Mouse (Mus musculus): ENCODE measurements at regions not wholly inside any gene's neighbourhood (a gene's known extent, or its start where the extent isn't known, plus 50 kb on each side); places are given as distances from the start of the nearest gene placed in this dataset.
"Not testable (repeated sequence)": the region's sequence is repeated elsewhere in the genome, so short reads cannot be mapped to it uniquely, and the experiment has no call there.

- no peak overlapping the region for H3K27ac ChIP-seq (ENCODE audit: low read length)
Measured at GRCm38 (mm10) chr11:20390622-20391021, 58.1 kb upstream of the Slc1a4 start.

GRCm38 (mm10) chr11:20393302-20393701, 60.8 kb upstream of the Slc1a4 start:
- H3K9ac ChIP-seq (ENCODE audit: low read length); H3K4me3 ChIP-seq (ENCODE audit: low read length); H3K9me3 ChIP-seq (replicated peaks; ENCODE audit: control insufficient read depth, low read length); H3K4me2 ChIP-seq (ENCODE audit: low read depth, low read length); H3K4me1 ChIP-seq (ENCODE audit: control insufficient read depth, insufficient read depth, low read length); H3K27ac ChIP-seq (ENCODE audit: low read length); H3K36me3 ChIP-seq (ENCODE audit: control insufficient read depth, insufficient read depth); H3K27me3 ChIP-seq (ENCODE audit: control insufficient read depth, insufficient read depth, low read length); ATAC-seq (replicated peaks; ENCODE audit: extremely low read depth, insufficient read depth, low FRiP score): not testable (repeated sequence)
- WGBS = 83% methylated on average over 3 of the region's 3 CpGs

More at GRCm38 (mm10) chr11:20390622-20391021, 58.1 kb upstream of the Slc1a4 start:
- ATAC-seq (replicated peaks; ENCODE audit: extremely low read depth, insufficient read depth, low FRiP score) = no peak
- Histone ChIP-seq H3K4me1 (ENCODE audit: control insufficient read depth, insufficient read depth, low read length) (no peaks in the 10 kb centered on the region), H3K4me2 (ENCODE audit: low read depth, low read length) (no peak overlapping the region), H3K36me3 (ENCODE audit: control insufficient read depth, insufficient read depth) (no peaks in the 10 kb centered on the region), H3K27me3 (ENCODE audit: control insufficient read depth, insufficient read depth, low read length) (no peaks in the 10 kb centered on the region), H3K4me3 (ENCODE audit: low read length) (no peak overlapping the region), H3K9ac (ENCODE audit: low read length) (no peak overlapping the region), H3K9me3 (replicated peaks; ENCODE audit: control insufficient read depth, low read length) (peaks cover 3% of the 10 kb centered on the region)
- WGBS = 65% methylated on average over 3 of the region's 3 CpGs

GRCm38 (mm10) chr11:20393807-20394206, 61.3 kb upstream of the Slc1a4 start:
- not testable (repeated sequence) for H3K27me3 ChIP-seq (ENCODE audit: control insufficient read depth, insufficient read depth, low read length); H3K4me1 ChIP-seq (ENCODE audit: control insufficient read depth, insufficient read depth, low read length); H3K4me3 ChIP-seq (ENCODE audit: low read length); H3K9ac ChIP-seq (ENCODE audit: low read length); H3K9me3 ChIP-seq (replicated peaks; ENCODE audit: control insufficient read depth, low read length); H3K27ac ChIP-seq (ENCODE audit: low read length); H3K4me2 ChIP-seq (ENCODE audit: low read depth, low read length); ATAC-seq (replicated peaks; ENCODE audit: extremely low read depth, insufficient read depth, low FRiP score); H3K36me3 ChIP-seq (ENCODE audit: control insufficient read depth, insufficient read depth)
- WGBS = 93% methylated on average over 3 of the region's 3 CpGs

GRCm38 (mm10) chr11:20395848-20396203, 63.3 kb upstream of the Slc1a4 start:
- Histone ChIP-seq H3K4me2 (ENCODE audit: low read depth, low read length) (no peak overlapping the region), H3K4me3 (ENCODE audit: low read length) (no peak overlapping the region), H3K27me3 (ENCODE audit: control insufficient read depth, insufficient read depth, low read length) (no peaks in the 10 kb centered on the region), H3K27ac (ENCODE audit: low read length) (no peak overlapping the region), H3K36me3 (ENCODE audit: control insufficient read depth, insufficient read depth) (no peaks in the 10 kb centered on the region), H3K4me1 (ENCODE audit: control insufficient read depth, insufficient read depth, low read length) (peaks cover 8% of the 10 kb centered on the region), H3K9me3 (replicated peaks; ENCODE audit: control insufficient read depth, low read length) (peaks cover 3% of the 10 kb centered on the region), H3K9ac (ENCODE audit: low read length) (no peak overlapping the region)
- no peak for ATAC-seq (replicated peaks; ENCODE audit: extremely low read depth, insufficient read depth, low FRiP score)
- 85% methylated on average over 7 of the region's 7 CpGs for WGBS

- Histone ChIP-seq H3K4me1 (ENCODE audit: control insufficient read depth, insufficient read depth, low read length) (peaks cover 8% of the 10 kb centered on the region), H3K27ac (ENCODE audit: low read length) (no peak overlapping the region), H3K4me3 (ENCODE audit: low read length) (no peak overlapping the region), H3K9ac (ENCODE audit: low read length) (no peak overlapping the region), H3K36me3 (ENCODE audit: control insufficient read depth, insufficient read depth) (no peaks in the 10 kb centered on the region), H3K27me3 (ENCODE audit: control insufficient read depth, insufficient read depth, low read length) (no peaks in the 10 kb centered on the region), H3K4me2 (ENCODE audit: low read depth, low read length) (no peak overlapping the region), H3K9me3 (replicated peaks; ENCODE audit: control insufficient read depth, low read length) (peaks cover 1% of the 10 kb centered on the region)
- WGBS = 51% methylated on average over 11 of the region's 11 CpGs
- ATAC-seq (replicated peaks; ENCODE audit: extremely low read depth, insufficient read depth, low FRiP score) = peak; percentile 18; the same call in 1 of the 2 replicates
Measured at GRCm38 (mm10) chr11:20396204-20396848, 63.8 kb upstream of the Slc1a4 start.

GRCm38 (mm10) chr11:20396884-20397283, 64.4 kb upstream of the Slc1a4 start:
- no peaks in the 10 kb centered on the region for H3K36me3 ChIP-seq (ENCODE audit: control insufficient read depth, insufficient read depth)
- peaks cover 8% of the 10 kb centered on the region for H3K4me1 ChIP-seq (ENCODE audit: control insufficient read depth, insufficient read depth, low read length)
- no peak overlapping the region for H3K4me2 ChIP-seq (ENCODE audit: low read depth, low read length)
- no peak overlapping the region for H3K27ac ChIP-seq (ENCODE audit: low read length)
- ATAC-seq (replicated peaks; ENCODE audit: extremely low read depth, insufficient read depth, low FRiP score) = no peak
- H3K9ac ChIP-seq (ENCODE audit: low read length) = no peak overlapping the region
- no peak overlapping the region for H3K4me3 ChIP-seq (ENCODE audit: low read length)
- H3K27me3 ChIP-seq (ENCODE audit: control insufficient read depth, insufficient read depth, low read length) = no peaks in the 10 kb centered on the region
- H3K9me3 ChIP-seq (replicated peaks; ENCODE audit: control insufficient read depth, low read length) = no peaks in the 10 kb centered on the region
- 45% methylated on average over 3 of the region's 3 CpGs for WGBS

- ATAC-seq (replicated peaks; ENCODE audit: extremely low read depth, insufficient read depth, low FRiP score) = peak; percentile 76
- H3K27ac ChIP-seq (ENCODE audit: low read length) = no peak overlapping the region
- WGBS = 12% methylated on average over 32 of the region's 32 CpGs
- no peaks in the 10 kb centered on the region for H3K36me3 ChIP-seq (ENCODE audit: control insufficient read depth, insufficient read depth)
- peak overlapping the region; percentile 71 for H3K4me2 ChIP-seq (ENCODE audit: low read depth, low read length)
- peak overlapping the region; percentile 64 for H3K9ac ChIP-seq (ENCODE audit: low read length)
- peak overlapping the region; percentile 48 for H3K4me3 ChIP-seq (ENCODE audit: low read length)
- no peaks in the 10 kb centered on the region for H3K27me3 ChIP-seq (ENCODE audit: control insufficient read depth, insufficient read depth, low read length)
- peaks cover 8% of the 10 kb centered on the region for H3K4me1 ChIP-seq (ENCODE audit: control insufficient read depth, insufficient read depth, low read length)
- no peaks in the 10 kb centered on the region for H3K9me3 ChIP-seq (replicated peaks; ENCODE audit: control insufficient read depth, low read length)
Measured at GRCm38 (mm10) chr11:20400302-20401234, 68.1 kb upstream of the Slc1a4 start.

- H3K9ac ChIP-seq (ENCODE audit: low read length) = no peak overlapping the region
- no peaks in the 10 kb centered on the region for H3K4me1 ChIP-seq (ENCODE audit: control insufficient read depth, insufficient read depth, low read length)
- no peaks in the 10 kb centered on the region for H3K9me3 ChIP-seq (replicated peaks; ENCODE audit: control insufficient read depth, low read length)
- ATAC-seq (replicated peaks; ENCODE audit: extremely low read depth, insufficient read depth, low FRiP score) = no peak
- H3K4me2 ChIP-seq (ENCODE audit: low read depth, low read length) = no peak overlapping the region
- 70% methylated on average over 3 of the region's 3 CpGs for WGBS
- no peak overlapping the region for H3K4me3 ChIP-seq (ENCODE audit: low read length)
- H3K36me3 ChIP-seq (ENCODE audit: control insufficient read depth, insufficient read depth) = no peaks in the 10 kb centered on the region
- H3K27ac ChIP-seq (ENCODE audit: low read length) = no peak overlapping the region
- H3K27me3 ChIP-seq (ENCODE audit: control insufficient read depth, insufficient read depth, low read length) = no peaks in the 10 kb centered on the region
Measured at GRCm38 (mm10) chr11:20403456-20403855, 70.9 kb upstream of the Slc1a4 start.

- no peaks in the 10 kb centered on the region for H3K36me3 ChIP-seq (ENCODE audit: control insufficient read depth, insufficient read depth)
- 74% methylated on average over 5 of the region's 5 CpGs for WGBS
- no peak overlapping the region for H3K4me2 ChIP-seq (ENCODE audit: low read depth, low read length)
- no peak overlapping the region for H3K9ac ChIP-seq (ENCODE audit: low read length)
- no peak overlapping the region for H3K4me3 ChIP-seq (ENCODE audit: low read length)
- H3K27me3 ChIP-seq (ENCODE audit: control insufficient read depth, insufficient read depth, low read length) = no peaks in the 10 kb centered on the region
- no peaks in the 10 kb centered on the region for H3K4me1 ChIP-seq (ENCODE audit: control insufficient read depth, insufficient read depth, low read length)
- H3K9me3 ChIP-seq (replicated peaks; ENCODE audit: control insufficient read depth, low read length) = no peaks in the 10 kb centered on the region
- no peak for ATAC-seq (replicated peaks; ENCODE audit: extremely low read depth, insufficient read depth, low FRiP score)
- no peak overlapping the region for H3K27ac ChIP-seq (ENCODE audit: low read length)
Measured at GRCm38 (mm10) chr11:20404476-20404875, 72.0 kb upstream of the Slc1a4 start.
